Mouse (Mus musculus): ENCODE data around the gene Cfi. TPM values are rescaled to one million over a fixed set of nuclear protein-coding genes. Genes with fewer than 3 reads are reported as not detected.
A peak's percentile ranks its signal among the peaks of the same experiment; 100 is the strongest.

Cfi gene
- polyA plus RNA-seq (2014; fragmentation: Nextera tagmentation; extraction: Ambion mirVana) = 25.7 and 26.4 TPM in 2 replicates

- TF ChIP-seq CTCF (IDR thresholded peaks at IDR 0.05; ENCODE audit: low read depth) = no peak
- 56% methylated on average over 6 of the region's 6 CpGs for WGBS
- Histone ChIP-seq H3K27me3 (ENCODE audit: insufficient read depth, low read length) (no peaks in the 10 kb centered on the region), H3K4me1 (ENCODE audit: insufficient read depth) (no peaks in the 10 kb centered on the region), H3K4me2 (peak within 1 kb of the TSS; percentile 47), H3K9me3 (ENCODE audit: low read depth, low read length) (no peaks in the 10 kb centered on the region), H3K27ac (ENCODE audit: low read depth) (peak within 1 kb of the TSS; percentile 75), H3K4me3 (ENCODE audit: low read depth, low read length) (no peak within 1 kb of the TSS), H3K36me3 (ENCODE audit: insufficient read depth) (no peaks in the 10 kb centered on the region), H3K9ac (no peak within 1 kb of the TSS)
- DNase-seq (no peak), ATAC-seq (ENCODE audit: insufficient read depth) (no peak)
Observed at GRCm38 (mm10) chr3:129835388-129835934, at the start of gene Cfi. Cfi (plus strand) TSS chr3:129835884.

GRCm38 (mm10) chr3:129793801-129794200 is 41.9 kb upstream of the Cfi start:
- Histone ChIP-seq H3K36me3 (ENCODE audit: insufficient read depth) (no peaks in the 10 kb centered on the region), H3K4me1 (ENCODE audit: insufficient read depth) (no peaks in the 10 kb centered on the region), H3K4me3 (ENCODE audit: low read depth, low read length) (no peak overlapping the region), H3K27me3 (ENCODE audit: insufficient read depth, low read length) (no peaks in the 10 kb centered on the region), H3K4me2 (no peak overlapping the region), H3K27ac (ENCODE audit: low read depth) (no peak overlapping the region), H3K9ac (no peak overlapping the region), H3K9me3 (ENCODE audit: low read depth, low read length) (no peaks in the 10 kb centered on the region)
- no peak for TF ChIP-seq CTCF (IDR thresholded peaks at IDR 0.05; ENCODE audit: low read depth)
- DNase-seq = no peak
- no peak for ATAC-seq (ENCODE audit: insufficient read depth)
- WGBS = 82% methylated on average over 5 of the region's 5 CpGs

GRCm38 (mm10) chr3:129797341-129797740 is 38.3 kb upstream of the Cfi start:
- H3K4me3 ChIP-seq (ENCODE audit: low read depth, low read length) = no peak overlapping the region
- TF ChIP-seq CTCF (IDR thresholded peaks at IDR 0.05; ENCODE audit: low read depth) = no peak
- no peak overlapping the region for H3K9ac ChIP-seq
- WGBS = 66% methylated on average over 5 of the region's 5 CpGs
- no peaks in the 10 kb centered on the region for H3K27me3 ChIP-seq (ENCODE audit: insufficient read depth, low read length)
- ATAC-seq (ENCODE audit: insufficient read depth) (no peak), DNase-seq (no peak)
- H3K27ac ChIP-seq (ENCODE audit: low read depth) = no peak overlapping the region
- no peaks in the 10 kb centered on the region for H3K4me1 ChIP-seq (ENCODE audit: insufficient read depth)
- H3K4me2 ChIP-seq = no peak overlapping the region
- no peaks in the 10 kb centered on the region for H3K9me3 ChIP-seq (ENCODE audit: low read depth, low read length)
- H3K36me3 ChIP-seq (ENCODE audit: insufficient read depth) = no peaks in the 10 kb centered on the region

- Histone ChIP-seq H3K4me3 (ENCODE audit: low read depth, low read length) (no peak overlapping the region), H3K9ac (no peak overlapping the region), H3K4me2 (no peak overlapping the region), H3K27ac (ENCODE audit: low read depth) (no peak overlapping the region), H3K4me1 (ENCODE audit: insufficient read depth) (no peaks in the 10 kb centered on the region), H3K27me3 (ENCODE audit: insufficient read depth, low read length) (no peaks in the 10 kb centered on the region), H3K9me3 (ENCODE audit: low read depth, low read length) (no peaks in the 10 kb centered on the region), H3K36me3 (ENCODE audit: insufficient read depth) (no peaks in the 10 kb centered on the region)
- ATAC-seq (ENCODE audit: insufficient read depth) = no peak
- no peak for TF ChIP-seq CTCF (IDR thresholded peaks at IDR 0.05; ENCODE audit: low read depth)
- no peak for DNase-seq
- WGBS = 67% methylated on average over 11 of the region's 11 CpGs
Observed at GRCm38 (mm10) chr3:129798551-129798950, 37.1 kb upstream of the Cfi start.

GRCm38 (mm10) chr3:129799011-129799410 is 36.7 kb upstream of the Cfi start:
- TF ChIP-seq CTCF (IDR thresholded peaks at IDR 0.05; ENCODE audit: low read depth) = no peak
- H3K9me3 ChIP-seq (ENCODE audit: low read depth, low read length) = no peaks in the 10 kb centered on the region

GRCm38 (mm10) chr3:129803765-129804164 is 31.9 kb upstream of the Cfi start, which contains the start of gene Lrit3:
Lrit3 (minus strand) TSS chr3:129804030.
- Histone ChIP-seq H3K27ac (ENCODE audit: low read depth) (no peak within 1 kb of the TSS), H3K9me3 (ENCODE audit: low read depth, low read length) (no peaks in the 10 kb centered on the region), H3K36me3 (ENCODE audit: insufficient read depth) (no peaks in the 10 kb centered on the region), H3K4me1 (ENCODE audit: insufficient read depth) (no peaks in the 10 kb centered on the region), H3K4me3 (ENCODE audit: low read depth, low read length) (no peak within 1 kb of the TSS), H3K4me2 (no peak within 1 kb of the TSS), H3K27me3 (ENCODE audit: insufficient read depth, low read length) (no peaks in the 10 kb centered on the region), H3K9ac (no peak within 1 kb of the TSS)
- no peak for TF ChIP-seq CTCF (IDR thresholded peaks at IDR 0.05; ENCODE audit: low read depth)
- 67% methylated on average over 10 of the region's 10 CpGs for WGBS
- no peak for ATAC-seq (ENCODE audit: insufficient read depth)
- no peak for DNase-seq

More at GRCm38 (mm10) chr3:129799011-129799410, 36.7 kb upstream of the Cfi start:
- DNase-seq (no peak), ATAC-seq (ENCODE audit: insufficient read depth) (no peak)
- H3K4me2 ChIP-seq = no peak overlapping the region
- H3K4me3 ChIP-seq (ENCODE audit: low read depth, low read length) = no peak overlapping the region
- WGBS = 60% methylated on average over 2 of the region's 2 CpGs
- H3K27ac ChIP-seq (ENCODE audit: low read depth) = no peak overlapping the region
- H3K4me1 ChIP-seq (ENCODE audit: insufficient read depth) = no peaks in the 10 kb centered on the region
- H3K9ac ChIP-seq = no peak overlapping the region
- no peaks in the 10 kb centered on the region for H3K36me3 ChIP-seq (ENCODE audit: insufficient read depth)
- H3K27me3 ChIP-seq (ENCODE audit: insufficient read depth, low read length) = no peaks in the 10 kb centered on the region

- no peak overlapping the region for H3K9ac ChIP-seq
- no peak for TF ChIP-seq CTCF (IDR thresholded peaks at IDR 0.05; ENCODE audit: low read depth)
- H3K27ac ChIP-seq (ENCODE audit: low read depth) = no peak overlapping the region
- DNase-seq (peak; percentile 23), ATAC-seq (ENCODE audit: insufficient read depth) (no peak)
- H3K4me3 ChIP-seq (ENCODE audit: low read depth, low read length) = no peak overlapping the region
- H3K27me3 ChIP-seq (ENCODE audit: insufficient read depth, low read length) = no peaks in the 10 kb centered on the region
- peaks cover 29% of the 10 kb centered on the region for H3K36me3 ChIP-seq (ENCODE audit: insufficient read depth)
- no peaks in the 10 kb centered on the region for H3K4me1 ChIP-seq (ENCODE audit: insufficient read depth)
- WGBS = 65% methylated on average over 9 of the region's 9 CpGs
- H3K4me2 ChIP-seq = no peak overlapping the region
- no peaks in the 10 kb centered on the region for H3K9me3 ChIP-seq (ENCODE audit: low read depth, low read length)
Observed at GRCm38 (mm10) chr3:129820847-129821246, 14.8 kb upstream of the Cfi start.
